Mouse (Mus musculus): ENCODE data around the gene Fto. TPM values are rescaled to one million over a fixed set of nuclear protein-coding genes. Genes with fewer than 3 reads are reported as not detected.

Gene Fto
- polyA plus RNA-seq, 1 experiment from 2014 or later = 116 TPM

- WGBS = 84% methylated on average over 4 of the region's 4 CpGs
- no peaks in the 10 kb centered on the region for H3K9me3 ChIP-seq (replicated peaks)
- no peak overlapping the region for H3K27ac ChIP-seq
- H3K4me3 ChIP-seq = no peak overlapping the region
- H3K9ac ChIP-seq = no peak overlapping the region
- H3K4me1 ChIP-seq = no peaks in the 10 kb centered on the region
- ATAC-seq (ENCODE audit: low FRiP score) = no peak
- H3K4me2 ChIP-seq (replicated peaks) = no peak overlapping the region
- H3K27me3 ChIP-seq = no peaks in the 10 kb centered on the region
- H3K36me3 ChIP-seq = no peaks in the 10 kb centered on the region; the same call in 1 of the 2 replicates
These were observed 22.7 kb upstream of the Fto start for GRCm38 (mm10) chr8:91290576-91290975.

GRCm38 (mm10) chr8:91295786-91296185, 17.5 kb upstream of the Fto start:
- Histone ChIP-seq H3K4me3 (no peak overlapping the region), H3K36me3 (peaks cover 12% of the 10 kb centered on the region; the same call in 1 of the 2 replicates), H3K9ac (no peak overlapping the region), H3K9me3 (replicated peaks) (no peaks in the 10 kb centered on the region), H3K4me1 (no peaks in the 10 kb centered on the region), H3K27me3 (no peaks in the 10 kb centered on the region), H3K27ac (no peak overlapping the region), H3K4me2 (replicated peaks) (no peak overlapping the region)
- 90% methylated on average over 5 of the region's 5 CpGs for WGBS
- no peak for ATAC-seq (ENCODE audit: low FRiP score)

- Histone ChIP-seq H3K4me3 (no peak overlapping the region), H3K27ac (no peak overlapping the region), H3K4me1 (no peaks in the 10 kb centered on the region), H3K4me2 (replicated peaks) (no peak overlapping the region), H3K9me3 (replicated peaks) (no peaks in the 10 kb centered on the region), H3K9ac (no peak overlapping the region), H3K27me3 (no peaks in the 10 kb centered on the region), H3K36me3 (peaks cover 19% of the 10 kb centered on the region)
- no peak for ATAC-seq (ENCODE audit: low FRiP score)
- 87% methylated on average over 2 of the region's 2 CpGs for WGBS
These were observed 14.7 kb upstream of the Fto start for GRCm38 (mm10) chr8:91298672-91299071.

- H3K9ac ChIP-seq = no peak overlapping the region
- H3K36me3 ChIP-seq = peaks cover 18% of the 10 kb centered on the region
- no peaks in the 10 kb centered on the region for H3K4me1 ChIP-seq
- no peaks in the 10 kb centered on the region for H3K9me3 ChIP-seq (replicated peaks)
- H3K4me3 ChIP-seq = no peak overlapping the region
- no peak overlapping the region for H3K27ac ChIP-seq
- H3K4me2 ChIP-seq (replicated peaks) = no peak overlapping the region
- no peaks in the 10 kb centered on the region for H3K27me3 ChIP-seq
- WGBS = 88% methylated on average over 17 of the region's 17 CpGs
- ATAC-seq (ENCODE audit: low FRiP score) = no peak
These were observed 8.6 kb upstream of the Fto start for GRCm38 (mm10) chr8:91304481-91305386.

GRCm38 (mm10) chr8:91312342-91312741, 983 bp upstream of the Fto start:
- no peaks in the 10 kb centered on the region for H3K27me3 ChIP-seq
- WGBS = 86% methylated on average over 2 of the region's 2 CpGs

GRCm38 (mm10) chr8:91317567-91318227, 4.4 kb downstream of the Fto start:
- no peak overlapping the region for H3K9ac ChIP-seq
- H3K27ac ChIP-seq = no peak overlapping the region
- H3K9me3 ChIP-seq (replicated peaks) = no peaks in the 10 kb centered on the region
- no peak overlapping the region for H3K4me2 ChIP-seq (replicated peaks)
- no peaks in the 10 kb centered on the region for H3K36me3 ChIP-seq
- 90% methylated on average over 5 of the region's 5 CpGs for WGBS
- H3K4me1 ChIP-seq = peaks cover 20% of the 10 kb centered on the region
- H3K4me3 ChIP-seq = no peak overlapping the region
- H3K27me3 ChIP-seq = no peaks in the 10 kb centered on the region
- no peak for ATAC-seq (ENCODE audit: low FRiP score)

More at GRCm38 (mm10) chr8:91312342-91312741, 983 bp upstream of the Fto start:
- Histone ChIP-seq H3K36me3 (no peaks in the 10 kb centered on the region), H3K4me3 (peak overlapping the region; percentile 59), H3K9me3 (replicated peaks) (no peaks in the 10 kb centered on the region), H3K4me1 (peaks cover 25% of the 10 kb centered on the region), H3K9ac (peak overlapping the region; percentile 72), H3K4me2 (replicated peaks) (peak overlapping the region; percentile 79), H3K27ac (no peak overlapping the region)
- ATAC-seq (ENCODE audit: low FRiP score) = no peak

GRCm38 (mm10) chr8:91318938-91319729, 5.8 kb downstream of the Fto start:
- no peaks in the 10 kb centered on the region for H3K36me3 ChIP-seq
- 87% methylated on average over 7 of the region's 7 CpGs for WGBS
- no peak overlapping the region for H3K27ac ChIP-seq
- H3K9me3 ChIP-seq (replicated peaks) = no peaks in the 10 kb centered on the region
- no peaks in the 10 kb centered on the region for H3K27me3 ChIP-seq
- H3K9ac ChIP-seq = no peak overlapping the region
- H3K4me2 ChIP-seq (replicated peaks) = no peak overlapping the region
- no peak overlapping the region for H3K4me3 ChIP-seq
- ATAC-seq (ENCODE audit: low FRiP score) = no peak
- H3K4me1 ChIP-seq = peaks cover 19% of the 10 kb centered on the region

GRCm38 (mm10) chr8:91323511-91323910, 10.2 kb downstream of the Fto start:
- no peak overlapping the region for H3K4me2 ChIP-seq (replicated peaks)
- no peak overlapping the region for H3K4me3 ChIP-seq
- no peaks in the 10 kb centered on the region for H3K27me3 ChIP-seq
- ATAC-seq (ENCODE audit: low FRiP score) = no peak
- 71% methylated on average over 7 of the region's 7 CpGs for WGBS
- no peaks in the 10 kb centered on the region for H3K9me3 ChIP-seq (replicated peaks)
- no peaks in the 10 kb centered on the region for H3K36me3 ChIP-seq
- H3K4me1 ChIP-seq = peaks cover 21% of the 10 kb centered on the region
- no peak overlapping the region for H3K27ac ChIP-seq
- H3K9ac ChIP-seq = no peak overlapping the region

- H3K27ac ChIP-seq = no peak overlapping the region
- 40% methylated on average over 9 of the region's 9 CpGs for WGBS
- peaks cover 28% of the 10 kb centered on the region for H3K4me1 ChIP-seq
- ATAC-seq (ENCODE audit: low FRiP score) = no peak
- no peaks in the 10 kb centered on the region for H3K36me3 ChIP-seq
- H3K4me3 ChIP-seq = no peak overlapping the region
- H3K4me2 ChIP-seq (replicated peaks) = no peak overlapping the region
- H3K9ac ChIP-seq = no peak overlapping the region
- no peaks in the 10 kb centered on the region for H3K9me3 ChIP-seq (replicated peaks)
- no peaks in the 10 kb centered on the region for H3K27me3 ChIP-seq
These were observed 10.9 kb downstream of the Fto start for GRCm38 (mm10) chr8:91324271-91324670.

GRCm38 (mm10) chr8:91324916-91325315, 11.6 kb downstream of the Fto start:
- ATAC-seq (ENCODE audit: low FRiP score) = no peak
- Histone ChIP-seq H3K4me2 (replicated peaks) (no peak overlapping the region), H3K9me3 (replicated peaks) (no peaks in the 10 kb centered on the region), H3K4me1 (peaks cover 34% of the 10 kb centered on the region), H3K9ac (no peak overlapping the region), H3K36me3 (no peaks in the 10 kb centered on the region), H3K27me3 (no peaks in the 10 kb centered on the region), H3K4me3 (no peak overlapping the region), H3K27ac (no peak overlapping the region)
- WGBS = 75% methylated on average over 4 of the region's 4 CpGs

GRCm38 (mm10) chr8:91326018-91326417, 12.7 kb downstream of the Fto start:
- H3K9me3 ChIP-seq (replicated peaks) = no peaks in the 10 kb centered on the region
- H3K27ac ChIP-seq = no peak overlapping the region
- H3K4me3 ChIP-seq = no peak overlapping the region
- no peak overlapping the region for H3K4me2 ChIP-seq (replicated peaks)
- peaks cover 45% of the 10 kb centered on the region for H3K4me1 ChIP-seq
- no peaks in the 10 kb centered on the region for H3K27me3 ChIP-seq
- no peak for ATAC-seq (ENCODE audit: low FRiP score)
- WGBS = 79% methylated on average over 3 of the region's 3 CpGs
- no peak overlapping the region for H3K9ac ChIP-seq
- no peaks in the 10 kb centered on the region for H3K36me3 ChIP-seq

- H3K4me1 ChIP-seq = peaks cover 53% of the 10 kb centered on the region
- no peaks in the 10 kb centered on the region for H3K36me3 ChIP-seq
These were observed 13.6 kb downstream of the Fto start for GRCm38 (mm10) chr8:91326946-91327345.

More at GRCm38 (mm10) chr8:91326946-91327345, 13.6 kb downstream of the Fto start:
- 86% methylated on average over 6 of the region's 6 CpGs for WGBS
- H3K9ac ChIP-seq = no peak overlapping the region
- H3K9me3 ChIP-seq (replicated peaks) = no peaks in the 10 kb centered on the region
- no peak for ATAC-seq (ENCODE audit: low FRiP score)
- H3K27ac ChIP-seq = no peak overlapping the region
- no peak overlapping the region for H3K4me3 ChIP-seq
- no peaks in the 10 kb centered on the region for H3K27me3 ChIP-seq
- no peak overlapping the region for H3K4me2 ChIP-seq (replicated peaks)

All from hindbrain, embryonic 12.5 days (tissue).